Mouse (Mus musculus): ENCODE results near the gene Slfn9.
"Not testable (repeated sequence)": the region's sequence is repeated elsewhere in the genome, so short reads cannot be mapped to it uniquely, and the experiment has no call there.

Slfn9 gene

DNA sequence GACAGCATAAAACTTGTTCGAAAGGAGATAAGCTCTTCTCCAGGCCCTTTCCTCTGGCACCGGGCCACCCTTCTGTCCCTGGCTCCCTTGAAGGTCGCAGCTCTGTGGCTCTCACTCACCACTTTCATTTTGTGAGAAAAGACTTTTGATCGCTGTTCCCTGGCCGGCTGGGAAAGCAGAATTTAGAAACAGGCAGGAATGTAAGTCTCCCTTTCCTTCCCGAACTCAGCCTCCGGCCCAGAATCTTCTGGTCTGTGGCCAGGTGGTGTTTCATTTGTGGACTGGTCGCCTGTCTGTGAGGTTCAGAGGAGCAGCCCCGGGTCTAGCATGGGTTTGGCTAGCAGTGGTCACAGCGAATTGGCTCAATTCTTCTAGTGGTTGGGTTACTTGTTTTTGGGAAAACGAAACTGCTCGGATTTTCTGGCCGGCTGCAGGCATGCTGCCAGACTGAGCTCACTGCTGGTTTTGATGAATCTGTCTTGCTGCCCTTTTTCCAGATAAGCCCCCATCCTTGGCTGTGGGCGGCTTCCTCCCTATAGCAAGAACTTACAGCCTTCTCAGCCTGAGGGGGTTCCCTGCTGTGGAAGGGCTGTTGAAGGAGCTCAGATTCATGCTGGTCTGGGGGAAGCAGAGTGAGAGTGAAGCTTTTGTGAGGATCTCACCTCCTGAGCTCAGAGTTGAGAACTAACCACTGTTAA, at the start of gene Slfn9:
Slfn9 (minus strand) TSS at position 362 of the 698 bp plus-strand sequence.
- no peaks in the 10 kb centered on the region for H3K27me3 ChIP-seq (ENCODE audit: control insufficient read depth, insufficient read depth, low read length, poor library complexity, severe bottlenecking)
- peak; percentile 25 for DNase-seq (ENCODE audit: low read depth, low spot score)
- no peaks in the 10 kb centered on the region; the same call in 1 of the 2 replicates for H3K36me3 ChIP-seq (ENCODE audit: control insufficient read depth, insufficient read depth, low read length, poor library complexity, severe bottlenecking)

DNA sequence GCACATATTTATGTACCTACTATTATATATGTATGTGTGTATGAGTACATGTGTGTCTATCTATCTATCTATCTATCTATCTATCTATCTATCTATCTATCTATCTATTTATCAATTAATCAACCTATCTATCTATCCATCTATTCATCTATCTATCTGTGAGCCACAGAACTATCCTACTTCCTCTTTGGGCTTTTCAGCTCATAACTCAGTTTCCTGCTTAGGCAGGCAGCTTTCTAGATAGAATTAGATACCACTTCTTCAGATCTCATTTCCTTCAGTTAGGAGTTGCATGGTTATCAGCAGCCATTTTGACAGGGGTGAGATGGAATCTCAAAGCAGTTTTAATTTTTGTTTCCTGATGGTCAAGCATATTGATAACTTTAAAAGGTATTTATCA, 49.4 kb upstream of the Slfn9 start:
- Histone ChIP-seq H3K27me3 (ENCODE audit: control insufficient read depth, insufficient read depth, low read length, poor library complexity, severe bottlenecking) (no peaks in the 10 kb centered on the region), H3K36me3 (ENCODE audit: control insufficient read depth, insufficient read depth, low read length, poor library complexity, severe bottlenecking) (no peaks in the 10 kb centered on the region)
- DNase-seq (ENCODE audit: low read depth, low spot score) = no peak

DNA sequence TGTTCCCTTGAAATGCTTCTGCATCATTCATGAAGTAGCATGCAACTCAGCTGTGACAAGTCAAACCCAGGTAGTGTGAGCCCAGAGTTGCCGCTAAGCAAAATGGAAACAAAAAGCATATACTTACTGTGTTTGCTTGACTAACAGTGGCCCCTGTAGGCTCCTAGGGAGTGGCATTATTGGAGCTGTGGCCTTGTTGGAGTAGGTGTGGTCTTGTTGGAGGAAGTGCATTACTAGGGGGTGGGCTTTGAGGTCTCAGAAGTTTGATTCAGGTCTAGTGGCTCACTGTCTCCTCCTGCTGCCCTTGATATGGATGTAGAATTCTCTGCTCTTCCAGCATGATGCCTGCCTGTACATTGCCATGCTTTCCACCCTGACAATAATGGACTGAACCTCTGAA, 48.7 kb upstream of the Slfn9 start:
- DNase-seq (ENCODE audit: low read depth, low spot score) = peak; percentile 72
- Histone ChIP-seq H3K36me3 (ENCODE audit: control insufficient read depth, insufficient read depth, low read length, poor library complexity, severe bottlenecking) (no peaks in the 10 kb centered on the region), H3K27me3 (ENCODE audit: control insufficient read depth, insufficient read depth, low read length, poor library complexity, severe bottlenecking) (no peaks in the 10 kb centered on the region)

DNA sequence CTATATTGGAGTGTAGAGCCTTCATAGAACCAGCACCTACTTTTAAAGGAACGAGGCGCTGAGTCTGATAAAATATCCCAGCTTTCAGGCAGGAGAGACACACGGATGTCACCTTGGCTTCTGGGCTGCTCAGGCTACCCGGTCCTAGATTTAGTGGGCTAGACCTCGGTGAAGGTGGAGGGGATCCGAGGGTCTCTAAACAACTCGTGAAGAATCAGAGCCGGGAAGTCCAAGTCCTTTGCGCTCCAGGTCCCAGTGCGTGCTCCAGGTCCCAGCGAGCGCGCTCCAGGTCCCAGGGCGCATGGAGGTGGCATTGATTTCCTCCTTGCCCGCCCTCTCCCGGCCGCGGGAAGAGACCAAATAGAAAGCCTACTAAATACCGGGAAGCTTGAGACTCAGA, 48.2 kb upstream of the Slfn9 start:
- no peak for DNase-seq (ENCODE audit: low read depth, low spot score)
- no peaks in the 10 kb centered on the region for H3K36me3 ChIP-seq (ENCODE audit: control insufficient read depth, insufficient read depth, low read length, poor library complexity, severe bottlenecking)
- H3K27me3 ChIP-seq (ENCODE audit: control insufficient read depth, insufficient read depth, low read length, poor library complexity, severe bottlenecking) = no peaks in the 10 kb centered on the region

DNA sequence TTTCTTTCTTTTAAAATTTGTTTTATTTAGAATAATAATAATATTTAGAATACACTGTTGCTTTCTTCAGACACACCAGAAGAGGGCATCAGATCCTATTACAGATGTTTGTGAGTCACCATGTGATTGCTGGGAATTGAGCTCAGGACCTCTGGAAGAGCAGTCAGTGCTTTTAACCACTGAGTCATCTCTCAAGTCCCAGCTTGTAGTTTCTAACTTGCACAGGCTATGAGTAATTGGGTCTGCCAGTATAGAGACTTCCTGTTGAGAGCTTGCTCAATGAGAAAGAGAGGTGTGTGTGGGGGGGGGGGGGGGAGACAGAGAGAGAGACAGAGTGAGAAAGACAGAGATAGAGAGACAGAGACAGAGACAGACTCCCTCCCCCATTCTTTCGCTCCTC, 47.5 kb upstream of the Slfn9 start:
- no peak for DNase-seq (ENCODE audit: low read depth, low spot score)
- no peaks in the 10 kb centered on the region for H3K36me3 ChIP-seq (ENCODE audit: control insufficient read depth, insufficient read depth, low read length, poor library complexity, severe bottlenecking)
- no peaks in the 10 kb centered on the region for H3K27me3 ChIP-seq (ENCODE audit: control insufficient read depth, insufficient read depth, low read length, poor library complexity, severe bottlenecking)

DNA sequence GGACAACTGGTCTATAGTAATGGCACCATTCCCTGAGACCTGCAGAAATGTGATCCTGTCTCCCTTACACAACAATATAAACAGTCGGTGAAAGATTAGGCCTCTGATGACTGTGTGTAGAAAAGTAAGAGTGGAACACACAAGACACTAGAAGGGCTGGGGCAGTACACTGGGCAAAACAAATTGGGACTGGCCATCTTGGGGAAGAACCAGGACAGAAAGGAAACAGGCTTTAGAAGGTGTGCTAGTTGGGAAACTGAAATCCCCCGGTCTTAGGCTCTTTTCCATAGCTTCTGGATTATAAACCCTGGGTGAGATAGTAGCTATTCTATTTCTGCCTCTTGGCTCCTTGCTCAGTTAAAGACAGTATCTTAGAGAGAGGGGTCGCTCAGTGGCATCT, 47.1 kb upstream of the Slfn9 start:
- H3K36me3 ChIP-seq (ENCODE audit: control insufficient read depth, insufficient read depth, low read length, poor library complexity, severe bottlenecking); H3K27me3 ChIP-seq (ENCODE audit: control insufficient read depth, insufficient read depth, low read length, poor library complexity, severe bottlenecking); DNase-seq (ENCODE audit: low read depth, low spot score): not testable (repeated sequence)

DNA sequence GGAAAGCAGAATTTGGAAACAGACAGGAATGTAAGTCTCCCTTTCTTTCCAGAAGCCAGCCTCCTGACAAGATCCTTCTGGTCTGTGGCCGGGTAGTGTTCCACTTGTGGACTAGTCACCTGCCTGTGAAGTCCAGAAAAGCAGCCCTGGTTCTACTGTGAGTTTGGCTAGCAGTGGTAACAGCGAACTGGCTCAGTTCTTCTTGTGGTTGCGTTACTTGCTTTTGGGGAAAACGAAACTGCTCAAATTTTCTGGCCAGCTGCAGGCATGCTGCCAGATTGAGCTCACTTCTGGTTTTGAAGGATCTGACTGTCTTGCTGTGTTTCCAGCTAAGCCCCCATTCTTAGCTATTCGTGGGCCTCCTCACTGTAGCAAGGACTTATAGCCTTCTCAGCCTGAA, 29.0 kb upstream of the Slfn9 start, which contains the start of gene Slfn8:
Slfn8 (minus strand) TSS at position 190 of the 400 bp plus-strand sequence.
- Histone ChIP-seq H3K36me3 (ENCODE audit: control insufficient read depth, insufficient read depth, low read length, poor library complexity, severe bottlenecking) (no peaks in the 10 kb centered on the region), H3K27me3 (ENCODE audit: control insufficient read depth, insufficient read depth, low read length, poor library complexity, severe bottlenecking) (no peaks in the 10 kb centered on the region)

DNA sequence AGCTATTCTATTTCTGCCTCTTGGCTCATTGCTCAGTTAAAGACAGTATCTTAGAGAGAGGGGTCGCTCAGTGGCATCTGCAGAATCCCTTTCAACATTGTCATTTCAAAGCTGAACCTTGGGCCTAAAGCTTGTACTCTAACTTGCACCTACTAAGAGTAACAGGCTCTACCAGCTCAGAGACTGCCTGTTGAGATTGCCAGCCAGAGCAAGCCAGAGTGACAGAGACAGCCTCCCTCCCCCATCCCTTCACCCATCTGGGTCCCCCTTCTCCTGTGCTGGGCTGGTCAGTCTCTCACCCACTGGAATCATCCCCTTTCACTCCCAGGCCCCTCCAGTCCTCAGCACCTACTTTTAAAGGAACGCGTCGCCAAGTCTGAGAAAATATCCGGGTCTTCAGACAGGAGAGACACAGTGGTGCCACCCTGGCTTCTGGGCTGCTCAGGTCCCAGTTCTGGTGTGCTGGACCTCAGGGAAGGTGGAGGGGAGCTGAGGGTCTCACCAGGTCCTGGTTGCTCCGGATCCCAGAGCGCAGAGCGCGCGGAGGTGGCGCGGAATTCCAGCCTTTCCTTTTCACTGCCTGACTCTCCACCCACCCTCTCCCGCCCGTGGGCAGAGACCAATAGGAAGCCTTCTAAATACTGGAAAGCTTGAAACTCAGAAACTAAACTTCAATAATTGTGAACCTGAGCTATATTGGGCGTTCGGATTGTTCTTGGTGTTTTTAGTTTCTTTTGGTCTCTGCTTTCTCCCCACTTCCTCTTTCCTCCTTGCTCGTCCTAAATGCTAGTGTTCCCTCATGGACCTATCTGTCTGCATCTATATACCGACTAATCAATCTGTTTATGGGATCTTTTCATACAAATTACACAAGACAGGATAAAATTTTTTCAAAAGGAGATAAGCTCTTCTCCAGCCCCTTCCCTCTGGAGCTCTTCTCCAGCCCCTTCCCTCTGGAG, 28.2 kb upstream of the Slfn9 start:
- H3K27me3 ChIP-seq (ENCODE audit: control insufficient read depth, insufficient read depth, low read length, poor library complexity, severe bottlenecking); H3K36me3 ChIP-seq (ENCODE audit: control insufficient read depth, insufficient read depth, low read length, poor library complexity, severe bottlenecking): not testable (repeated sequence)
- peak; percentile 49 for DNase-seq (ENCODE audit: low read depth, low spot score)

More for the DNA sequence above, 29.0 kb upstream of the Slfn9 start, which contains the start of gene Slfn8:
- DNase-seq (ENCODE audit: low read depth, low spot score) = peak; percentile 71

DNA sequence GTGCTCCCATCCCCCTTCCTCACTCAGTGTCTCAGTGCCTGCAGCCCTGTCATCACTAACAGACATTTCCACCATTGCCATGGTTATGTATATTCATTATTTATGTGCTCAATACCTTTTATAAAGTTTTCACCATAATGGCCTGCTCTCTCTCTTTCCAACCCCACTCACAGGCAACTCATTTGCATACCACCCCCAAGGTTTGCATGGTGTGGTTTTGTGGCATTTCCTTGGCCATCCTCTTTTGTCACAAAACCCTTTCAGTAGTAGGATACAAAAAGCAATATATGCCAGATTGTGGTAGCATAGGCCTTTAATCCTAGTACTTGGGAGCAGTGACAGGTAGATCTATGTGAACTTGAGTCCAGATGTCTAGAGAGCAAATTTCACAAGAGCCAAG, 24.5 kb upstream of the Slfn9 start:
- peak; percentile 66 for DNase-seq (ENCODE audit: low read depth, low spot score)
- Histone ChIP-seq H3K27me3 (ENCODE audit: control insufficient read depth, insufficient read depth, low read length, poor library complexity, severe bottlenecking) (no peaks in the 10 kb centered on the region), H3K36me3 (ENCODE audit: control insufficient read depth, insufficient read depth, low read length, poor library complexity, severe bottlenecking) (peaks cover 8% of the 10 kb centered on the region; the same call in 1 of the 2 replicates)

DNA sequence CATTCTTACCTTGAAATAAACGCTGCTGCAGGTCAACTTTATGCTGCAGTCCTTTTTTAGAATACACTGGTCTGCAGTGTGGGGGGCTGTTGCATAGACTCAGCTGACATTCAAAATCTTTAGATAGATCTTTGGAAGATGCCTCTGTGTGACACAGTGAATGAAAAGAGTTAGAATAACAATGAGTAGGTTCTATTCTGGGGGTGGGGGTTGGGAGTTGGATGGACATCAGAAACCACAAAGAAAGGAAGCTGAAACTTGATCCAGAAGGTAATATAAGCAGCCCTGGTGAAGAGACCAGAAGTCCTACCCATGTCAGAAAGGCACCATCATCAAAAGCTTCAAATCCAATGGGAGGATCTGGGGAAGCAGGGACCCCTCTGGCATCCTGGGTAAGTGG, 21.7 kb upstream of the Slfn9 start:
- Histone ChIP-seq H3K27me3 (ENCODE audit: control insufficient read depth, insufficient read depth, low read length, poor library complexity, severe bottlenecking) (no peaks in the 10 kb centered on the region), H3K36me3 (ENCODE audit: control insufficient read depth, insufficient read depth, low read length, poor library complexity, severe bottlenecking) (peaks cover 15% of the 10 kb centered on the region)
- no peak for DNase-seq (ENCODE audit: low read depth, low spot score)

DNA sequence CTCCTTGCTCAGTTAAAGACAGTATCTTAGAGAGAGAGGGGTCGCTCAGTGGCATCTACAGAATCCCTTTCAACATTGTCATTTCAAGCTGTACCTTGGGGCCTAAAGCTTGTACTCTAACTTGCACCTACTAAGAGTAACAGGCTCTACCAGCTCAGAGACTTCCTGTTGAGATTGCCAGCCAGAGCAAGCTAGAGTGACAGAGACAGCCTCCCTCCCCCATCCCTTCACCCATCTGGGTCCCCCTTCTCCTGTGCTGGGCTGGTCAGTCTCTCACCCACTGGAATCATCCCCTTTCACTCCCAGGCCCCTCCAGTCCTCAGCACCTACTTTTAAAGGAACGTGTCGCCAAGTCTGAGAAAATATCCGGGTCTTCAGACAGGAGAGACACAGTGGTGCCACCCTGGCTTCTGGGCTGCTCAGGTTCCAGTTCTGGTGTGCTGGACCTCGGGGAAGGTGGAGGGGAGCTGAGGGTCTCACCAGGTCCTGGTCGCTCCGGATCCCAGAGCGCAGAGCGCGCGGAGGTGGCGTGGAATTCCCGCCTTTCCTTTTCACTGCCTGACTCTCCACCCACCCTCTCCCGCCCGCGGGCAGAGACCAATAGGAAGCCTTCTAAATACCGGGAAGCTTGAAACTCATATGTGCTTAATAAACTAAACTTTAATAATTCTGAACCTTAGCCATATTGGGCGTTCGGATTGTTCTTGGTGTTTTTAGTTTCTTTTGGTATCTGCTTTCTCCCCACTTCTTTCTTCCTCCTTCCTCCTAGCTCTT, 831 bp downstream of the Slfn9 start:
- not testable (repeated sequence) for H3K27me3 ChIP-seq (ENCODE audit: control insufficient read depth, insufficient read depth, low read length, poor library complexity, severe bottlenecking)
- peak; percentile 33 for DNase-seq (ENCODE audit: low read depth, low spot score)

DNA sequence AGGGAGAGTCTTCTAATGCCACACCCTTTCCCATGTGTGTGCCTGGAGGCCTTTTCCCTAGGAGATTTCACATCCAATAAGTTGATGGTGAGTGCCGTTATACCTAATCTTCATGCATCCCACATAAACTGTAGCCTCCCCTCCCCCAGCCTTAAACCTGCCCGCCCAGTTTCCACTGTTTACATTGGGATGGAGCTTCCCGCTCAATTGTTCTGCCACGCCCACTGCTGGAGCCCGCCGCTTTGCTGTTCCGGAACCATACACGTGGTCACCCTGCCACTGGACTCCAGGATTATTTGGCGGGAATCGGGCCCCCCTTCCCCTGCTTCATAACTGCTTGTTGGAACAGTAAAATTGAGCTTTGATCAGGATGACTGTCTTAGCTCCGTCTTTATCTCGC, 2.3 kb downstream of the Slfn9 start:
- no peaks in the 10 kb centered on the region for H3K27me3 ChIP-seq (ENCODE audit: control insufficient read depth, insufficient read depth, low read length, poor library complexity, severe bottlenecking)
- DNase-seq (ENCODE audit: low read depth, low spot score) = no peak
- no peaks in the 10 kb centered on the region; the same call in 1 of the 2 replicates for H3K36me3 ChIP-seq (ENCODE audit: control insufficient read depth, insufficient read depth, low read length, poor library complexity, severe bottlenecking)

More for the DNA sequence above, 831 bp downstream of the Slfn9 start:
- not testable (repeated sequence) for H3K36me3 ChIP-seq (ENCODE audit: control insufficient read depth, insufficient read depth, low read length, poor library complexity, severe bottlenecking)

DNA sequence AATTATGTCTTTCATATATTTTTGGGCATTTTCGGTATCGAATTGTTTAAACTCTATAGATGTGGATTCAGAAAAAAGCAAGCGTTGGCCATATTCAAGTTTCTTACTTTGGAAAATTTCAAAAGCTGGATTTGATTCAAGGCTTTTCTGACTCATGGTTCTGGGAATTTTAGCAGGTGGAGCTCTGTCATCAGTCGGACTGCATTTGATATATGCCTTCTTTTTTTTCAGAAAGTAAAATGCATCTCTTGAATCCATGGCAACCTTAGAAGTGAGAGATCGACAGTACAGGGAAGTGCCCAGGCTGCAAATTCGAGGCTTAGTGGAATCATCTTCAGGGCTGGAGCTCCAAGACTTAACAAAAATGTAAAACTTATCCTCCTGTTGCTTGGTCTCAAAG, 4.0 kb downstream of the Slfn9 start:
- H3K36me3 ChIP-seq (ENCODE audit: control insufficient read depth, insufficient read depth, low read length, poor library complexity, severe bottlenecking) = no peaks in the 10 kb centered on the region; the same call in 1 of the 2 replicates
- no peak for DNase-seq (ENCODE audit: low read depth, low spot score)
- no peaks in the 10 kb centered on the region for H3K27me3 ChIP-seq (ENCODE audit: control insufficient read depth, insufficient read depth, low read length, poor library complexity, severe bottlenecking)

DNA sequence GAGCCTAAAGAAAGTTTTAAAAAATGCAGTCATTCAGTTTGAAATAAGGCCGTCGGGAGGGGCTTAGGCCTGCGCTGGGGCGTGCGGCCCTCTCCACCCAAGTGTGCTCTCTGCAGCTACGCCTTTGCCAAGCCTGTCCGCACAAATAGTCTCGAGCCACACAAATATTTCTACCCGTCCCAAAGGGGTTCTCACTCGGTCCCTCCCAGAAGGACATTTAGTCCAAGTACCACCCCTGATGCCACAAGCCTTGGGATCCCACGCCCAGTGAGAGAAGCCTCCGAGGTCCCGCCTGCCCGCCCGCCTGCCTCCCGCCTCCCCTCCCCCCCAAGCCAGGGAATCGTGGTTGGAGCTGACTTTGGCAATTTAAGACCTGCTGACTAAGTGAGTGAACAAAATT, 8.4 kb downstream of the Slfn9 start:
- DNase-seq (ENCODE audit: low read depth, low spot score) = no peak
- no peaks in the 10 kb centered on the region; the same call in 1 of the 2 replicates for H3K36me3 ChIP-seq (ENCODE audit: control insufficient read depth, insufficient read depth, low read length, poor library complexity, severe bottlenecking)

More for the DNA sequence above, 8.4 kb downstream of the Slfn9 start:
- H3K27me3 ChIP-seq (ENCODE audit: control insufficient read depth, insufficient read depth, low read length, poor library complexity, severe bottlenecking) = no peaks in the 10 kb centered on the region
